32 mouse cellular contexts compared by ENCODE assay signal in the genomic region with DNA sequence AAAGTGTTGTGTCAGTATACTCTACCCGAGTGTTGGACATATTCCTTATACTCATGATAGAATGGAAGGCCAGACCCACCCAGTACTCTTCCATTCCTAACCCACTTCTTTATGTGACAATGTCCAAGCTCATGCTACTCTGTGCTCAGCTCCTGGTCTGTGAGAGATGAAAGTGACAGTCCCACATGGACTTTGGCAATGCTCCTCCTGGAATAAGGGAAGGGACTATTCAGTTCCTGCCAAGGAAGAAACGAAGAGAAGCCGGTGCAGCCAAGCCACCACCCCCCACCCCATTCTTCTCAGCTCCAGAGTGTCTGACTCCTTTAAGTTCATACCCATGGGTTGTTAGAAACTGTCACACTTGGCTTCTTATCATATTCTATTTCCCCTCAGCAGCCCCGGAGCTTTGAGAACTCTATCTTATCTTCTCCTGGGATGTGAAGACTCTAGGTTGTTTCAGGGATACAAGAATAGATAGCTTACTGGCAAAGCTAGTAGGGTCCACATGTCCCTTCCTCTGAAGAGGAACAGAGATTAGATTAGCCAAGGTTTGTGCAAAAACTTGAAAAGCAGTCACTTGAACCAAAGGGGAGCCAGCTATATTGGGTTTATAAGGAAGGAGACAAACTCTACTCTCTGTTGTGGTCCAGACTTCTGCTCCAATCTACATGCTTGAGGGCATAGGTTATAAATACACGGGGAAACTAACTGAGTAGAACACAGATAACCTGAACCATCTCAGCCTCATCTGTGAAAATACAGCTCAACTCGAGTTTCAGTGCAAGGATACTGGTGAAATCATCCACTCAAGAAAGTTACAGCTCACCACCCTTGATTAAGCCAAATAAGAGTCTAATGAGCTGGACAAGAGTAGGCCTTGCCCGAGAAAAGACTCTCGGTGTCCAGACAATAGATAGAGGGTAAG. TPM values are rescaled to one million over a fixed set of nuclear protein-coding genes. Genes with fewer than 3 reads are reported as not detected.
DNase-seq lines count a peak whose midpoint lies in the region; ATAC-seq and TF ChIP-seq lines count a peak whose summit lies in the region.
"Had no signal": no experiment of that assay in that cellular context is flagged by ENCODE, and none has a peak within 500 bp of the region (broad histone marks: within the 10 kb centered on the region; RNA-seq: fewer than 3 reads in every experiment).

No protein-coding gene starts in this region.

- no peak overlapping the region for H3K9ac ChIP-seq in heart, embryonic 12.5 days
- H3K9ac ChIP-seq in kidney, embryonic 16.5 days (replicated peaks; ENCODE audit: low read length) = no peak overlapping the region
- H3K9ac ChIP-seq in MEL (ENCODE audit: control insufficient read depth, low read depth, low read length, poor library complexity, severe bottlenecking) = no peak overlapping the region
- no peak overlapping the region for H3K9ac ChIP-seq in intestine, embryonic 15.5 days
- H3K9ac ChIP-seq: embryonic facial prominence, embryonic 15.5 days; hindbrain, embryonic 14.5 days had no signal

- peak; percentile 80 to 83 for TF ChIP-seq EP300 in MEL (IDR thresholded peaks at IDR 0.05; ENCODE audit: low read depth in 1 of 2, low read length in 2 of 2)

- H3K4me1 ChIP-seq in heart, embryonic 12.5 days (replicated peaks) = peaks cover 24% of the 10 kb centered on the region
- H3K4me1 ChIP-seq in kidney, embryonic 16.5 days (ENCODE audit: insufficient read depth, low read length) = peaks cover 23% of the 10 kb centered on the region
- H3K4me1 ChIP-seq in MEL (ENCODE audit: control insufficient read depth in 1 of 2, insufficient read depth in 2 of 2, low read length in 2 of 2) = peaks cover 4 to 23% of the 10 kb centered on the region in 2 experiments; a peak in 3 of 4 replicates
- peaks cover 3% of the 10 kb centered on the region; the same call in 1 of the 2 replicates for H3K4me1 ChIP-seq in intestine, embryonic 15.5 days (replicated peaks)
- H3K4me1 ChIP-seq: embryonic facial prominence, embryonic 15.5 days had no signal

- no peak overlapping the region for H3K4me3 ChIP-seq in heart, embryonic 12.5 days
- H3K4me3 ChIP-seq in kidney, embryonic 16.5 days (ENCODE audit: low read length) = no peak overlapping the region
- H3K4me3 ChIP-seq in MEL (ENCODE audit: control insufficient read depth in 1 of 2, insufficient read depth in 1 of 2, low read depth in 2 of 2, low read length in 2 of 2) = no peak overlapping the region
- H3K4me3 ChIP-seq in intestine, embryonic 15.5 days (replicated peaks) = no peak overlapping the region
- H3K4me3 ChIP-seq: embryonic facial prominence, embryonic 15.5 days; gastrocnemius, adult 2 months had no signal

- no peak overlapping the region for H3K4me2 ChIP-seq in heart, embryonic 12.5 days
- H3K4me2 ChIP-seq in kidney, embryonic 16.5 days (replicated peaks; ENCODE audit: low read depth, low read length) = no peak overlapping the region
- no peak overlapping the region for H3K4me2 ChIP-seq in intestine, embryonic 15.5 days (replicated peaks)
- H3K4me2 ChIP-seq: embryonic facial prominence, embryonic 15.5 days; hindbrain, embryonic 14.5 days; midbrain, embryonic 11.5 days had no signal

- no peak for DNase-seq in heart, adult 9 months (ENCODE audit: low spot score in 2 of 2)
- no peak for DNase-seq in kidney, adult 18-20 months
- DNase-seq in MEL (ENCODE audit: low read depth, low spot score) = peak; percentile 49
- DNase-seq in spleen, postnatal 36 days (ENCODE audit: low spot score in 2 of 2) = no peak
- DNase-seq: adrenal gland, adult 8-10 months; cerebellum, adult 18-20 months; gastrocnemius, adult 2 months; heart, postnatal 36 days; kidney, postnatal 25 days; lung, adult 2 months; lung, postnatal 14 days; right cerebral cortex, postnatal 14 days; thymus, postnatal 14 days had no signal

- TF ChIP-seq CTCF in MEL (IDR thresholded peaks at IDR 0.05 in 2 of 3, conservative IDR thresholded peaks at IDR 0.05 in 1 of 3; ENCODE audit: control insufficient read depth in 1 of 3, insufficient read depth in 1 of 3, low read depth in 2 of 3, low read length in 3 of 3, poor library complexity in 1 of 3, severe bottlenecking in 1 of 3) = no peak

- no peak for TF ChIP-seq POLR2A in MEL (IDR thresholded peaks at IDR 0.05; ENCODE audit: control insufficient read depth in 1 of 2, insufficient read depth in 1 of 2, low read depth in 1 of 2, low read length in 2 of 2, poor library complexity in 1 of 2)

- peak; percentile 48 for ATAC-seq in heart, embryonic 12.5 days (ENCODE audit: insufficient number of reproducible peaks, low FRiP score)
- peak; percentile 12; the same call in 1 of the 2 replicates for ATAC-seq in kidney, embryonic 16.5 days (ENCODE audit: low FRiP score, low TSS enrichment)
- peak; percentile 21 for ATAC-seq in intestine, embryonic 15.5 days
- ATAC-seq: forebrain, embryonic 14.5 days; inflammation-experienced regulatory T-cells, adult 6 months had no signal

- H3K79me2 ChIP-seq in MEL (ENCODE audit: control insufficient read depth, insufficient read depth, low read length, poor library complexity) = no peaks in the 10 kb centered on the region

- WGBS in heart, embryonic 12.5 days = 26% methylated on average over 8 of the region's 8 CpGs
- 56% methylated on average over 8 of the region's 8 CpGs for whole genome bisulfite sequencing in kidney, embryonic 16.5 days
- WGBS in intestine, embryonic 15.5 days = 64% methylated on average over 8 of the region's 8 CpGs

- TF ChIP-seq RAD21 in MEL (IDR thresholded peaks at IDR 0.05; ENCODE audit: low read depth, low read length) = no peak

- no peak overlapping the region for H3K27ac ChIP-seq in heart, embryonic 12.5 days (ENCODE audit: poor library complexity, severe bottlenecking)
- H3K27ac ChIP-seq in kidney, embryonic 16.5 days (ENCODE audit: low read length) = no peak overlapping the region
- peak overlapping the region; percentile 20 for H3K27ac ChIP-seq in MEL (ENCODE audit: control insufficient read depth, low read depth, low read length)
- peak overlapping the region; percentile 33; the same call in 1 of the 2 replicates for H3K27ac ChIP-seq in intestine, embryonic 15.5 days
- H3K27ac ChIP-seq: embryonic facial prominence, embryonic 15.5 days; gastrocnemius, adult 2 months; hindbrain, embryonic 14.5 days had no signal

- H3K27me3 ChIP-seq in heart, embryonic 12.5 days (replicated peaks) = peaks cover 6% of the 10 kb centered on the region
- no peaks in the 10 kb centered on the region for H3K27me3 ChIP-seq in kidney, embryonic 16.5 days (ENCODE audit: insufficient read depth, low read length)
- H3K27me3 ChIP-seq in MEL (ENCODE audit: control insufficient read depth in 1 of 2, insufficient read depth in 2 of 2, low read length in 2 of 2) = peaks cover 0 to 3% of the 10 kb centered on the region in 2 experiments; a peak in 2 of 4 replicates
- no peaks in the 10 kb centered on the region for H3K27me3 ChIP-seq in intestine, embryonic 15.5 days (replicated peaks)
- H3K27me3 ChIP-seq: embryonic facial prominence, embryonic 15.5 days had no signal

- no peaks in the 10 kb centered on the region for H3K36me3 ChIP-seq in heart, embryonic 12.5 days
- H3K36me3 ChIP-seq in kidney, embryonic 16.5 days (ENCODE audit: insufficient read depth, low read length) = no peaks in the 10 kb centered on the region
- H3K36me3 ChIP-seq in MEL (ENCODE audit: control insufficient read depth in 1 of 2, insufficient read depth in 2 of 2, low read length in 2 of 2) = peaks cover 0 to 16% of the 10 kb centered on the region in 2 experiments; a peak in 2 of 4 replicates
- H3K36me3 ChIP-seq in intestine, embryonic 15.5 days = no peaks in the 10 kb centered on the region
- H3K36me3 ChIP-seq: embryonic facial prominence, embryonic 15.5 days had no signal

- no peaks in the 10 kb centered on the region for H3K9me3 ChIP-seq in heart, embryonic 12.5 days (replicated peaks)
- H3K9me3 ChIP-seq in kidney, embryonic 16.5 days (ENCODE audit: low read length) = no peaks in the 10 kb centered on the region
- no peaks in the 10 kb centered on the region for H3K9me3 ChIP-seq in MEL (replicated peaks; ENCODE audit: insufficient read depth, low read length)
- H3K9me3 ChIP-seq in intestine, embryonic 15.5 days = no peaks in the 10 kb centered on the region
- H3K9me3 ChIP-seq: embryonic facial prominence, embryonic 15.5 days had no signal

TF ChIP-seq in MEL, 35 proteins besides CTCF, POLR2A, EP300 and RAD21 (continues in another document):
- TF ChIP-seq TAL1 (IDR thresholded peaks at IDR 0.05; ENCODE audit: low read length) = no peak
- peak; percentile 44; the same call in 1 of the 2 replicates for TF ChIP-seq BHLHE40 (IDR thresholded peaks at IDR 0.05; ENCODE audit: borderline replicate concordance, low read depth, low read length)

RNA-seq across cellular contexts. Expression of gene Pigr, which starts 3.7 kb away (rescaled TPM):
- not detected in 2 replicates for polyA plus RNA-seq in heart, embryonic 12.5 days (2016; fragmentation: Nextera tagmentation; extraction: Ambion mirVana)
- not detected in 2 replicates for polyA plus RNA-seq in kidney, embryonic 16.5 days (2015; fragmentation: Nextera tagmentation; extraction: Ambion mirVana)
- total RNA-seq in MEL (2012; rRNA removed) = not detected in 2 replicates
- polyA plus RNA-seq in MEL (2012; ENCODE audit: insufficient read depth in 1 of 2, insufficient read length in 2 of 2, low read depth in 1 of 2, low replicate concordance in 2 of 2, missing spikeins in 1 of 2) = not detected
- polyA plus RNA-seq in intestine, embryonic 15.5 days (2015; fragmentation: Nextera tagmentation; extraction: Ambion mirVana) = 0.96 and 2.5 TPM in 2 replicates
- total RNA-seq: gastrocnemius, adult 2 months; heart, postnatal 36 days; megakaryocyte progenitor cell, adult 5-6 weeks; monocyte, adult 5-6 weeks had no signal
- polyA plus RNA-seq: forebrain, embryonic 14.5 days; hindbrain, embryonic 14.5 days; midbrain, embryonic 11.5 days; stomach, embryonic 14.5 days had no signal

RNA-seq across cellular contexts. Expression of gene Fcamr, which starts 29.5 kb away (rescaled TPM):
- 0.15 and 0.21 TPM in 2 replicates for polyA plus RNA-seq in heart, embryonic 12.5 days (2016; fragmentation: Nextera tagmentation; extraction: Ambion mirVana)
- not detected in 2 replicates for polyA plus RNA-seq in kidney, embryonic 16.5 days (2015; fragmentation: Nextera tagmentation; extraction: Ambion mirVana)
- not detected in 2 replicates for total RNA-seq in MEL (2012; rRNA removed)
- polyA plus RNA-seq in MEL (2012; ENCODE audit: insufficient read depth in 1 of 2, insufficient read length in 2 of 2, low read depth in 1 of 2, low replicate concordance in 2 of 2, missing spikeins in 1 of 2) = not detected
- 0.18 and 0.21 TPM in 2 replicates for polyA plus RNA-seq in intestine, embryonic 15.5 days (2015; fragmentation: Nextera tagmentation; extraction: Ambion mirVana)
- total RNA-seq: gastrocnemius, postnatal 4 days; left cerebral cortex, postnatal 14 days; megakaryocyte progenitor cell, adult 5-6 weeks; monocyte, adult 5-6 weeks; neutrophil, adult 5-6 weeks had no signal
- polyA plus RNA-seq: forebrain, embryonic 14.5 days; hindbrain, embryonic 14.5 days; midbrain, embryonic 11.5 days had no signal

RNA-seq across cellular contexts. Expression of gene Fcmr, which starts 35.3 kb away (rescaled TPM):
- 1.1 and 1.3 TPM in 2 replicates for polyA plus RNA-seq in heart, embryonic 12.5 days (2016; fragmentation: Nextera tagmentation; extraction: Ambion mirVana)
- polyA plus RNA-seq in kidney, embryonic 16.5 days (2015; fragmentation: Nextera tagmentation; extraction: Ambion mirVana) = 0.36 TPM in 1 of 2 replicates, not detected in the other
- not detected in 2 replicates for total RNA-seq in MEL (2012; rRNA removed)
- polyA plus RNA-seq in MEL (2012; ENCODE audit: insufficient read depth in 1 of 2, insufficient read length in 2 of 2, low read depth in 1 of 2, low replicate concordance in 2 of 2, missing spikeins in 1 of 2) = not detected
- polyA plus RNA-seq in intestine, embryonic 15.5 days (2015; fragmentation: Nextera tagmentation; extraction: Ambion mirVana) = 2.8 and 5.7 TPM in 2 replicates
- total RNA-seq: ES-E14; gastrocnemius, adult 2 months; megakaryocyte progenitor cell, adult 5-6 weeks had no signal
- polyA plus RNA-seq: embryonic facial prominence, embryonic 15.5 days; forebrain, embryonic 14.5 days; limb, embryonic 14.5 days; stomach, embryonic 14.5 days had no signal

RNA-seq across cellular contexts. Expression of gene Il24, which starts 57.1 kb away (rescaled TPM):
- not detected in 2 replicates for polyA plus RNA-seq in heart, embryonic 12.5 days (2016; fragmentation: Nextera tagmentation; extraction: Ambion mirVana)
- not detected in 2 replicates for polyA plus RNA-seq in kidney, embryonic 16.5 days (2015; fragmentation: Nextera tagmentation; extraction: Ambion mirVana)
- not detected in 2 replicates for total RNA-seq in MEL (2012; rRNA removed)
- not detected for polyA plus RNA-seq in MEL (2012; ENCODE audit: insufficient read depth in 1 of 2, insufficient read length in 2 of 2, low read depth in 1 of 2, low replicate concordance in 2 of 2, missing spikeins in 1 of 2)
- not detected in 2 replicates for polyA plus RNA-seq in intestine, embryonic 15.5 days (2015; fragmentation: Nextera tagmentation; extraction: Ambion mirVana)
- total RNA-seq: adrenal gland, adult 8-10 months; gastrocnemius, adult 2 months; gastrocnemius, postnatal 4 days; heart, adult 8-10 months; heart, postnatal 36 days; left cerebral cortex, postnatal 14 days; megakaryocyte progenitor cell, adult 5-6 weeks; monocyte, adult 5-6 weeks; neutrophil, adult 5-6 weeks had no signal
- polyA plus RNA-seq: embryonic facial prominence, embryonic 15.5 days; forebrain, embryonic 14.5 days; frontal cortex, adult 2 months; hindbrain, embryonic 14.5 days; inflammation-experienced regulatory T-cells, adult 6 months; limb, embryonic 14.5 days; lung, adult 2 months; midbrain, embryonic 11.5 days; spleen, adult 2 months; stomach, embryonic 14.5 days had no signal

Comparison
In these comparisons a context has a peak if more than half of its experiments do, and no peak if none do; other contexts are left out.
1. H3K27ac ChIP-seq: peak in MEL (single experiment) and intestine, embryonic 15.5 days (single experiment); none in heart, embryonic 12.5 days (single experiment) and kidney, embryonic 16.5 days (single experiment).
2. Peak in every context shown above with its lines, with median percentiles within 50 percentile points of each other: ATAC-seq.